Mouse (Mus musculus): ENCODE measurements around the gene Armcx2.

GRCm38 (mm10) chrX:134807833-134808754 lies 927 bp downstream of the Armcx2 start:
- no peak for TF ChIP-seq MAFK (IDR thresholded peaks at IDR 0.05; ENCODE audit: insufficient read depth, low read depth, low read length)
- TF ChIP-seq CHD2 (IDR thresholded peaks at IDR 0.05; ENCODE audit: low read depth, low read length), result no peak
- TF ChIP-seq ZC3H11A (IDR thresholded peaks at IDR 0.05; ENCODE audit: borderline replicate concordance, low read depth, low read length), result no peak
- no peak for TF ChIP-seq ZNF384 (IDR thresholded peaks at IDR 0.05; ENCODE audit: low read depth, low read length)
